Mouse (Mus musculus): ENCODE measurements around the gene Ankle1.

The Ankle1 gene

DNA sequence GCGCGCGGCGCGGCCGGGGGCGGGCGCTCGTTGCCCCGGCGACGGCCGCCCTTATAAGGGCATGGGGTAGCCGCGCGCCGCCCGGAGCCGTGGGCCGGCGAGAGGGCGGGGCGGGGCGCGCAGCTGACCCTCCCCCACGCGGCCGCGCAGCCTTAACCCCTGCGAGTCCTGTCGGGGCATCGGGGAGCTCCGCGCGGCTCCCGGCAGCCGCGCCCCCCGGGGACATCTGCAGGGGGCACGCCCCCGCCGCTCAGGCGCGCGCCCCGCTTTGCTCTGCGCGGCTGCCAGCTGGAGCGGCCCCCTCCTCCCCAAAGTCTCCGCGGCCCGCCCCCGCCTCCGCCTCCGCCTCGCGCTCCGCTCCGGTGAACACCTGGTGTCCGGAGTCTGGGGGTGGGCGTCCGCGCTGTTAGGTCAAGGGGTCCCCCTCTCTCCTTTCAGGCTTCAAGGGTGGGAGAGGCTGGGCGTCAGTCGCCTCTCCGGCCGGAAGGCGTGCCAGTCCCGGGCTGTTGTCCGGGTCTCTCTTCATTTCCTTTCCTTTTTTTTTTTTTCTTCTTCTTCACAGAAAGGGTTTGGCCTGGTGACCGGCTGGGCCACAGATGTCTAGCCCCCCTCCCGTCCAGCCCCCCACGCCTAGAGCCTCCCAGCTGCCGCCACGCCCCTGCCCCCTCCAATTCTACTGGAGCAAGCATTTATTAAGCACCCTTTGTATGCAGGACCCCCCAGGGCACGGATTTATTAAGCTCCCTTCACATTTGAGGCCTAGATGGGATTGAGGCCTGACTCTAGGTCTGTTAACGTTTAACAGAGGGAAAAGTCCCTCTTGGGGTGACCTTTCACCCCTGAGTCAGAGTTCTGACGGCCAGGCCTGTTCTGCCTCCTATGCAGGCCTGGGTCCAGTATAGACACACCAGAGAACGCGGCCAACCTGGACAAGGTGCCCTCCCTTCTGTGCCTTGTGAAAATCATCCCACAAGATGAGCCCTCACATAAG, 23.5 kb upstream of the Ankle1 start:
- peak; percentile 72 to 79 for DNase-seq

GRCm38 (mm10) chr8:71383396-71383795, 22.4 kb upstream of the Ankle1 start:
- no peak for DNase-seq

DNA sequence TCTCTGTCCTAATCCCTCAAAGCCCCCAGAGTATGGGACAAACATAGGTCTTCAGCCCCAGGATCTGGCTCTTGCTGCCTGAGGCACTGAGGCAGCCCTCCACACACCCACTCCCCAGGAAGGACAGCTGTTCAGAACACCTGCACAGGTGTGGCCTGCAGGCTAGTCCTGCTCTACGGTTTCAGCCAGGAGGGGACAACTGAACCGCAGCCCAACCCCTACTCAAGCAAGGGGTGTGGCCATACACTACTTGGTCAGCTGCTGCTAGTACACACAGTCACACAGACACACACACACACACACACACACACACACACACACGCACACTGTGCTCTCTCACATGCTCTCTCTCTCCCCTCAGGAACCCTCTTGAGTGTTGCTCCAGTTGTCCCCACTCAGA, 21.9 kb upstream of the Ankle1 start:
- DNase-seq = no peak

DNA sequence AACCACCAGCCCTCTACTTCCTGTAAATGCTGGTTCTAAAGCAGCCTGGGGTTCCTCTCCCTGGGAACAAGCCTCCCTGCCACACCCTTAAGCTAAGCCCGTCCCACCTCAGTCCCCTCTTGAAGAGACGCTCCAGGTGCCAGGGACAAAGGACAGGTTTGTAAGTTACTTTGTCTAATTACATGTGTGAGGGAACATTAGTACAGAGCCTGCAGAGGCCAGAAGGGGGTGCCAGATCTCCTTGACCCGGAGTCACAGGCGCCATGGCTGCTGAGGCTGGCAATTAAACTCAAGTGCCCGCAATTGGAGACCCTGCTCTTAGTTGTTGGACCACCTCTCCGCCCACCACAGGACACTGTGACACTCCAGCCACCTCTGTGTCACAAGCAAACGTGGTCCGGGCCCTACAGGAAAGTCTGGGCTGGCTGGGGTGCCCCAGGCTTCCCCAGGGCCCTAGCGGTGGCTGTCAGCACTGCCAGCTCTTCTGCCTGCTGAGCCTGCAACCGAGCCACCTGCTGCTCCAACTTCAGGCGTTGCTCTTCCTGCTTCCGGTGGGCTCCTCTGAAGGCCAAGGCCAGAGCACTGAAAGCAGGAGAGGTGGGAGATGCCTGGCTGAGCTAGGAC, 20.5 kb upstream of the Ankle1 start:
- no peak for DNase-seq

DNA sequence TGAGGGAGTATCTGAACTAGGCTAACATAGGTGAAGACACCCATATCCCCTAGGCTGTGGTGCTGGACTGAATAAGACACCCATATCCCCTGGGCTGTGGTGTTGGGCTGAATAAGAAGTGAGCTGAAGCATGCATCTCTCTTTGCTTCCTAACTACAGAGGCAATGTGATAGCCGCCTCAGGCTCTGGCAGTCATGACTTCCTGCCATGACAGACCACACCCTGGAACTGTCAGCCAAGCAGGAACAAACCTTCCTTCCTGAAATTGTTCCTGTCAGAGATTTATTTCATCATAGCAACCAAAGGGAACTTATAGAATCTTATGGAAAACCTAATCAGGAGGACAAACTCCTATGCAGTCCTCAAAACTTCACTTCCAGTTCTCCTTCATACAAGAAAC, 17.5 kb upstream of the Ankle1 start:
- no peak for DNase-seq

- no peak for DNase-seq
These were observed 14.1 kb upstream of the Ankle1 start for GRCm38 (mm10) chr8:71391696-71392095.

GRCm38 (mm10) chr8:71392391-71392790, 13.4 kb upstream of the Ankle1 start:
- DNase-seq = no peak

- DNase-seq = no peak
These were observed 12.9 kb upstream of the Ankle1 start for GRCm38 (mm10) chr8:71392871-71393270.

DNA sequence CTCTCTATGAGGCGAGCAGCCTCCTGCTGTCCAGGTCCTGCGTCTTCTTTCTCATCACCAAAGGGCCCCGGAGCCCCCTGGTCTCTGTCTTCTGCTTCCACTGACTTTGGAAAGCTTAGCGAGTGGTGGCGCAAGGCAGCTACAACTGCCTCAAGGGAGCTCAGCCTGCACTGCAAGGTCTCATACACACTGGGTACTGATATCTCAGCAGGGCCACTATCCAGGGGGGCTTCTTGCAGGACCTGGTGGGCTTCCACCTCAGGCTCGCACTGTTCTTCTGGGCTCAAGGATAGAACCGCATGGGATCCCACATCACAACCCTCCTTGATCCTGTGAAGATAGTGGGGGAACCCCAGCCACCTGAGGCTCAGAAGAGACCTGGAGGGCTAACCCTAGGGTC, 11.3 kb upstream of the Ankle1 start:
- no peak for DNase-seq

- no peak for DNase-seq
These were observed 10.7 kb upstream of the Ankle1 start for GRCm38 (mm10) chr8:71395071-71395470.

- DNase-seq = no peak
These were observed 10.2 kb upstream of the Ankle1 start, which contains the start of gene Ushbp1 for GRCm38 (mm10) chr8:71395629-71396028. TSS of gene Ushbp1 (minus strand) at chr8:71395802.

DNA sequence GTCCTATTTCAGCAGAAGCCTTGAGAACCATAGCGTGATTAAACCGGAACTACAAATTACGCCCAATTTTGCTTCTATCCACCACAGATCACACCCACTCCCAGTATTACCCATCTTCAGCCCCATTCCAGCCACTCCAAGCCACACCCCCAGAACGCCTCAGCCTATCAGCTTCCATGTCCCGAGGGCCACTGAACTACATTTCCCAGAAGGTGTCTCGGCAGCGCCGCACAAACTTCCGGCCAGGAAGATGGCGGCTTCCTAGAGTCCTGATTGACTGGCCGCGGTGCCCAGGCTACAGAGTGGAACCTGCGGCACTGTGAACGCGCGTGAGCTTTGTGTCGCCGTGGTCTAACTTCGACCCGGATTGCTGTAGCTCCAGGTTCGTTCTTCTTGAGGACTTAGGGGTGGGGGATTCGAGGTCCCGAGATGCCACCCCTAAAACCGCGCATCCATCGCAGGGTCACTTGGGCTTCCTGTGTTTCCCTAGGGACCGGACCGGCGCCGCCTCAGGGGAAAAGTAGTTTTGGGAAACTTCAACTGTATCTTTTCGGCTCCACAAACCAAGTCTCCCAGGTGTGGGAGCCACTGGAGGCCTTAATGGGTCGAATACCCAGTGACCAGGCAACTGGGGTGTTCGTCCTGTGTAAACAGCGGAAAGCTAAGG, 9.0 kb upstream of the Ankle1 start, which contains the start of gene Babam1:
Gene Babam1, plus strand, starts transcription at position 223 of the 667 bp plus-strand sequence.
- DNase-seq = peak; percentile 86 to 89

GRCm38 (mm10) chr8:71397701-71398100, 8.1 kb upstream of the Ankle1 start:
- no peak for DNase-seq

DNA sequence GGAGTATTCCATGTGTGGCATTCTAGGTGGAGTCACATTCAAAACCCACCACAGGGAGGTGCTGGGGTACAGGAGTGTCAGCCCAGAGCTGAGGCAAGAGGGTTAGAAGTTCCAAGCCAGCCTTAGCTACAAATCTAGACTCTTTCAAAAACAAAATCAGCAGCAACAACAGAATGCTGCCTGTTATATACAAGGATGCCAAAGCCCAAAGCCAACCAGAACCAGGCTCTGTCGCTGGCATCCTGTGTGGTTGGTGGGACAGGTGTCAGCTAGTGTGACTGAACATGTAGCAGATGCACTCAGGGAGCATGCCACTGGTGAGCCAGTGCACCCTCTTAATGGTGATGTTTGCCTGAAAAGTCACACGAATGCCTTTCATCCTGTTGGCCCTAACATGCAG, 5.0 kb upstream of the Ankle1 start:
- DNase-seq = no peak

GRCm38 (mm10) chr8:71401454-71401853, 4.4 kb upstream of the Ankle1 start:
- DNase-seq = no peak

DNA sequence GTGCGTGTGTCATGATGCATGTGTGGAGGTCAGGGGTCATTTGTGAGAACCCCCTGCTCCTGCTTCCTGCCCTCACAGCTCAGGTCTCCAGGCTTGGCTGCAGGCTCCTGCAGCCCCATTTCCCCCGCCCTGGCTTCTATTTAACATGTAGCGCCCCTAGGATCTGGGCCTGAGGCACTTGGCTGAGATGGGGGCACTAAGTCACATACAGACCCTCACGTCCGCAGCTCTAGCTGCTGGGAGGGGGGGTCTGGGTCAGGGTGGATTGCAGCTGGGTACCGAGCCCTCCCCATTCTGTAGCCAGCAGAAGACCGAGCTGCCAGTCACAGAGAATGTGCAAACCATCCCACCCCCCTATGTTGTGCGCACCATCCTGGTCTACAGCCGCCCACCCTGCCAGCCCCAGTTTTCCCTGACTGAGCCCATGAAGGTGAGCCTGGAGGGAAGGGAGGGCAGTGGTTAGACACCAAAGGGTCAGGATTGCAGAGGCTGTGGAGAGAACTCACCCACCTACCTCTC, 3.3 kb upstream of the Ankle1 start:
- no peak for DNase-seq

DNA sequence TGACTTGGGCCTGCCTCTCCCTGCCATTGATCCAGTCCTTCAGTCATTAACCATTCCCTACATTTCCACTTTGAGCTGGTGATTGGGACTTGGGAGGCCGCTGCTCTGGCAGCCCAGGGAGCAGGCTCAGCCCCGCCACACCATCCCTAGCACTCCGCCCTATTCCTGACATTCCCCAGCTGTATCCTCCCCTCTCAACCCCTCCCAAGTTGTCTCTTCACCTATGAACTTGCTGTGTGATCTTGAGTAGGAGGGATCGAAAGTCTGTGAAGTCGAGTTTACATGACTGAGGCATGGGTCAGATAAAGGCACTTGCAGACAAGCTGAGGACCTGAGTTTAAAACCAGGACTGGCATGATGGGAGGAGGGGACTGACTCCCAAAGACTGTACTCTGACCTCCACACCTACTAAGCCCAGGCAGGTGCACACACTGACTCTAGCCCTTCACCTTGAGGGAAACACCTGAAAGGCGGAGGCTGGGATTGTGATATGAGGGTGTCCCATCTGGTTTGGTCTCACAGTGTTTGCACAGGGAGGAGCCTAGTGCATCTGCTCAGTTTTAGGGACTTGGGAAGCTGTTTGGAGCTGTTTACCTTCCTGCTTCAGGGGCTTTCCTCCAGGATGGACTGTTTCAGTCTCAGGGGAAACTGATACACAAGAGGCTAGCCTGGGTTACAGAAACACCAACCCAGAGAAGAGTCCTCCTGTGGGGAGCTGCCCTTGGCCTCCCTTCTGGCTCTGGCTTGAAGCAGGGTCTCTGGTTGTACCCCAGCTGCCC, 2.5 kb upstream of the Ankle1 start:
- DNase-seq = no peak

DNA sequence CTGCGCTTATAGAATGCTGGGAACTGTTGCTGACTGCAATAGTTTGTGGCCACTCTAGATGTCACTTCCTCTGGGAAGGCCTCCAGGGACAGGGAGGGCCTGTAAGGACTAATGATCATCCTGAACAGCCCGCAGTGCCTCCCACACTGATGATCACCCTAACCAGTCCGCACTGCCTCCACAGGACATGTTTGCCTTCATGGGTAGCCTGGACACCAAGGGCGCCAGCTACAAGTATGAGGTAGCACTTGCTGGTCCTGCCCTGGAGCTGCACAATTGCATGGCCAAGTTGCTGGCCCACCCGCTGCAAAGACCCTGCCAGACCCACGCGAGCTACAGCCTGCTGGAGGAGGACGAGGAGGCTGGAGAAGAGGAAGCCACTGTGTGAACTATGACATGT, 1.8 kb upstream of the Ankle1 start:
- DNase-seq = no peak

- DNase-seq = no peak
These were observed 859 bp upstream of the Ankle1 start for GRCm38 (mm10) chr8:71404951-71405351.

- peak; percentile 68 to 72 for DNase-seq
These were observed 547 bp downstream of the Ankle1 start for GRCm38 (mm10) chr8:71406099-71407015.

DNA sequence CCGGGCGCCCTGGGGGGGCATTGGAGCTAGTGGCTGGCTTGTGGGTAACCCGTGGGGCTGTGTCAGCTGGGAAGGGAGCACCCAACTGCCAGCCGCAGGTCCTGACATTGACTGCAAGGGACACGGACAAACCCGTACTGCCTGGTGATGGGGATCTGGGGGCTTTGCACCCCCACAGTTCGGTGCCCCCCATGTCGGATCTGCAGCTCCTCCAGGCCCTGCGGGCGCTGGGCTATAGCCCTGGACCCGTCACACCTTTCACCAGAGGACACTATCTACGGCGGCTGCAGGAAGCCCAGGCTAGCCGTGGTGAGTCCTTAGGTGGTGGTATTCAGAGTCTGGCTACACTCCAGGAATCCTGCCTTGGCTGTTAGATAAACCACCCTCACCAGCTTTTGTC, 1.6 kb downstream of the Ankle1 start:
- no peak for DNase-seq
